Mouse (Mus musculus) T-helper 1 cell (primary cell): Measurements from ENCODE around the gene Hk2.

Experiments used
- in situ Hi-C: fragments of 300-600 bp; cut with MboI, MseI; formaldehyde crosslinking; loops from one replicate; pipeline ENCODE4 v1.15.1; 2025; ENCODE audit warnings: high pct_unique_total_duplicates

The Hk2 gene

GRCm38 (mm10) chr6:82741518-82741880 is 32.8 kb downstream of the Hk2 start:
- in situ Hi-C loops, result loop anchor here (10.0 kb wide), 1 partner anchor 233 kb away; no protein-coding TSS in a partner anchor

GRCm38 (mm10) chr6:82740868-82741517 is 33.3 kb downstream of the Hk2 start:
- in situ Hi-C loops, result loop anchor here (10.0 kb wide), 1 partner anchor 234 kb away; no protein-coding TSS in a partner anchor

GRCm38 (mm10) chr6:82740269-82740668 is 34.0 kb downstream of the Hk2 start:
- in situ Hi-C loops, result loop anchor here (10.0 kb wide), 1 partner anchor 235 kb away; no protein-coding TSS in a partner anchor

- in situ Hi-C loops, result loop anchor here (10.0 kb wide), 1 partner anchor 147 kb away; no protein-coding TSS in a partner anchor
Measured at GRCm38 (mm10) chr6:82737634-82738540, 36.4 kb downstream of the Hk2 start.

- in situ Hi-C loops, result loop anchor here (10.0 kb wide), 1 partner anchor 148 kb away; no protein-coding TSS in a partner anchor
Measured at GRCm38 (mm10) chr6:82736626-82737600, 37.3 kb downstream of the Hk2 start.

- in situ Hi-C loops, result loop anchor here (10.0 kb wide), 1 partner anchor 149 kb away; no protein-coding TSS in a partner anchor
Measured at GRCm38 (mm10) chr6:82735347-82735746, 38.9 kb downstream of the Hk2 start.

- in situ Hi-C loops, result no loop called here
Measured at GRCm38 (mm10) chr6:82728635-82729034, 45.6 kb downstream of the Hk2 start.

GRCm38 (mm10) chr6:82727206-82727605 is 47.0 kb downstream of the Hk2 start:
- in situ Hi-C loops, result no loop called here

GRCm38 (mm10) chr6:82723321-82723720 is 50.9 kb downstream of the Hk2 start:
- in situ Hi-C loops, result no loop called here

- in situ Hi-C loops, result no loop called here
Measured at GRCm38 (mm10) chr6:82716126-82716525, 58.1 kb downstream of the Hk2 start.

GRCm38 (mm10) chr6:82715653-82716052 is 58.6 kb downstream of the Hk2 start:
- in situ Hi-C loops, result no loop called here

GRCm38 (mm10) chr6:82715253-82715652 is 59.0 kb downstream of the Hk2 start:
- in situ Hi-C loops, result no loop called here

GRCm38 (mm10) chr6:82714841-82715240 is 59.4 kb downstream of the Hk2 start:
- in situ Hi-C loops, result loop anchor here (5.0 kb wide), 2 partner anchors 177 to 738 kb away; no protein-coding TSS in a partner anchor

- in situ Hi-C loops, result loop anchor here (5.0 kb wide), 2 partner anchors 178 to 737 kb away; no protein-coding TSS in a partner anchor
Measured at GRCm38 (mm10) chr6:82714243-82714642, 60.0 kb downstream of the Hk2 start.

GRCm38 (mm10) chr6:82707742-82708141 is 66.5 kb downstream of the Hk2 start:
- in situ Hi-C loops, result no loop called here

- in situ Hi-C loops, result no loop called here
Measured at GRCm38 (mm10) chr6:82707241-82707640, 67.0 kb downstream of the Hk2 start.

- in situ Hi-C loops, result no loop called here
Measured at GRCm38 (mm10) chr6:82705221-82705620, 69.0 kb downstream of the Hk2 start, which contains the start of gene Pole4. TSS of gene Pole4 (minus strand) at chr6:82705365.

- in situ Hi-C loops, result no loop called here
Measured at GRCm38 (mm10) chr6:82703710-82704109, 70.5 kb downstream of the Hk2 start.

- in situ Hi-C loops, result no loop called here
Measured at GRCm38 (mm10) chr6:82702593-82703017, 71.6 kb downstream of the Hk2 start.

- in situ Hi-C loops, result no loop called here
Measured at GRCm38 (mm10) chr6:82701296-82701695, 73.0 kb downstream of the Hk2 start.

GRCm38 (mm10) chr6:82699831-82700230 is 74.4 kb downstream of the Hk2 start:
- in situ Hi-C loops, result no loop called here
